Mouse (Mus musculus) stomach, adult 2 months (tissue): ENCODE measurements around the gene Olfr1087. TPM values are rescaled to one million over a fixed set of nuclear protein-coding genes. Genes with fewer than 3 reads are reported as not detected.

Experiments
- polyA plus RNA-seq: library from polyadenylated mRNA; depleted of rRNA; stranded (reverse); fragments of >200 nt; gene quantifications from 2 replicates; pipeline ENCODE4 v1.2.3, GENCODE M21; 2012; rRNA removed

Olfr1087 gene
- polyA plus RNA-seq = not detected in 2 replicates

DNA sequence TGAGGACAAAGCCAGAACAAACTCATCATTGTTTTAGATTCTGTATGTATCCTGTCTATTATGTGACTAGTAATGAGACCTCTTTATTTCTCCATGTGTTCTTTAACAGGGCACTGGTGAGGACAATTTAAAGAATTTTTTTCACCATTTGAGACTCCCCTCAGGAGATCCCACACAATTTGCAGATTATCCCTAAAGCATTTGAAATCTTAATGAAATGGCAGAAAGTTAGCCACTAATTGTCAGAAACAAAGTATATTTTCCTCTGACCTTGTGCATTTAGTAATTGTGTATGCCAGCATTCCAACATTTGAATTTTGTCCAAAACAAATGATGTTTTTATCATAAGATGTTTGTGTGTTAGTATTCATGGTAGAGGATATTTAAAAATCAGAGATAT is at the start of gene Olfr1087:
TSS of gene Olfr1087 (minus strand) at position 101 of the 400 bp plus-strand sequence.

DNA sequence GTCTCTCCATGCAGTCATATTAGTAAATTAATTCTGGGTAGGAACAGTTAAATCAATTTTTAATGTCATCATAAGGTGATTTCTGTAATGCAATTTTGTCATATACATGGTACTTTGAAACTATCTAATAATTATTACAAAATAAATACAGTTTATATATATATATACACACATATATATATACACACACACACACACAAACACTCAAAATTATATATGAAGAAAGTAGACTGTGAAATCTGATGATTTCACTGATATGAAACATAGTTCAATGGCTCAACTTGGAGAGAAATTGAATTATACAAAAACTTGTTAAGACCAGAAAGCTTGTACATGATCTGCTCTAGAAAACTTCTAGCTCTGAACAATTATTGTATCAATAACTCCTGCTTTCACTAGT is 35.4 kb upstream of the Olfr1087 start, which contains the start of gene Olfr1089:
TSS of gene Olfr1089 (minus strand) at position 101 of the 400 bp plus-strand sequence.

DNA sequence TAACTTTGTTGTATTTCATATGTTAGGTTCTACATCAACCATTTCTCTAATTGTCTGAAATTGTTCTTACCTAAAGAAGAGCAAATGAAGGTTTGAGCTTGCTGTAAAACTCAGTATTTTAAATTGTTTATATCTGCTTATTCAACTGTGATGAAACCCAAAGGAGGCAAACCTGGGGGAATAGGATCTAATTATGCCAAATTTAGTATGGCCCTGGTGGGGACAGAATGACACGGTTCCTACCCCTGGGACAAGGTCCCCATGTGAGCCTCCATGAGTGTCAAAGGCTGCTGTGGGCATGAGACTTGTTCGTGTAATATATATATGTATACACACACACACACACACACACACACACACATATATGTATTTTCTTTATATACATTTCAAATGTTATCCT is 18.2 kb downstream of the Olfr1087 start, which contains the start of gene Olfr1086:
TSS of gene Olfr1086 (minus strand) at position 101 of the 400 bp plus-strand sequence.

DNA sequence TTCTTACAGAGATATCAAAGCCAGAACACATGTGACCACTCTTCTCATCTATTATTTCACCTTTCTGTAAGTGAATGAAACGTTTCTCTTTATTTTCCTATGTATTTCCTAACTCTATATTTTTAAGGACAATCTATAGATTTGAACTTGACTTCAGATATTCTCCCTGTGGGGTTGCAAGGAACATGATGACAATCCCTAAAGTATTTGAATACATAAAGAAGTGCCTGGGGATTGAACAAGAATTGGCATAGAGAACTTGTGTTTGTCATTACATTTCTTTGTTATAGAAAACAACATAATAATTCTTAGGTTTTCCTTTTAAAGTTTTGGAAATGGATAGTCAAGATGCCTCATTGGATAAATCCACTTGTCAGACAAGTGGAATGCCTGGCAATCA is 36.3 kb downstream of the Olfr1087 start, which contains the start of gene Olfr1085:
TSS of gene Olfr1085 (minus strand) at position 101 of the 400 bp plus-strand sequence.

DNA sequence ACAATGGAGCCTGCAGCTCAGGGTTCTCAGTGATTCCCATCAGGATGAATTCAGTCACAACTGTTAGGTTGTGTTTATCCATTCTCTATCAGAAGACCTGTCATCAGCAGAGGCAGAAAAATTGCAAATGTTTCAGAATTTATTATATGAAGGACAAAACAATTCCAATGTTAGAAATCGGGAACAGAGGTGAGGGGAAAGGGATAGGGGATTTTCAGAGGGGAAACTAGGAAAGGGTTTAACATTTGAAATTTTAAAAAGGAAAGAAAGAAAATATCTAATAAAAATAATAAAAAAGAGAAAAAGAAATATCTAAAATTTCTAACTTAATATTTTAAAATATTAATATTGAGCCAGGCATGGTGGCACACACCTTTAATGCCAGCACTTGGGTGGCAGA is 58.6 kb downstream of the Olfr1087 start, which contains the start of gene Olfr1084:
TSS of gene Olfr1084 (minus strand) at position 101 of the 400 bp plus-strand sequence.

Other genes starting within 250 kb of the Olfr1087 start
- not detected in 2 replicates for gene Olfr1065, start 247.8 kb downstream of the Olfr1087 start, polyA plus RNA-seq
- gene Olfr1066, start 242.1 kb downstream of the Olfr1087 start, polyA plus RNA-seq = not detected in 2 replicates
- gene Olfr228, start 211.0 kb downstream of the Olfr1087 start, polyA plus RNA-seq = not detected in 2 replicates
- not detected in 2 replicates for gene Olfr1076, start 189.9 kb downstream of the Olfr1087 start, polyA plus RNA-seq
- not detected in 2 replicates for gene Olfr1079, start 155.9 kb downstream of the Olfr1087 start, polyA plus RNA-seq
- not detected in 2 replicates for gene Olfr1080, start 140.2 kb downstream of the Olfr1087 start, polyA plus RNA-seq
- not detected in 2 replicates for gene Olfr1082, start 99.4 kb downstream of the Olfr1087 start, polyA plus RNA-seq
- not detected in 2 replicates for gene Olfr1084, start 58.7 kb downstream of the Olfr1087 start, polyA plus RNA-seq
- not detected in 2 replicates for gene Olfr1085, start 36.4 kb downstream of the Olfr1087 start, polyA plus RNA-seq
- gene Olfr1086, start 18.3 kb downstream of the Olfr1087 start, polyA plus RNA-seq = not detected in 2 replicates
- gene Olfr1089, start 35.3 kb upstream of the Olfr1087 start, polyA plus RNA-seq = not detected in 2 replicates
- not detected in 2 replicates for gene Olfr1090, start 60.6 kb upstream of the Olfr1087 start, polyA plus RNA-seq
- not detected in 2 replicates for gene Olfr1093, start 84.1 kb upstream of the Olfr1087 start, polyA plus RNA-seq
- gene Olfr141, start 111.6 kb upstream of the Olfr1087 start, polyA plus RNA-seq = not detected in 2 replicates
- gene Olfr1094, start 126.3 kb upstream of the Olfr1087 start, polyA plus RNA-seq = not detected in 2 replicates
- not detected in 2 replicates for gene Olfr1095, start 153.3 kb upstream of the Olfr1087 start, polyA plus RNA-seq
- gene Gm13723, start 176.4 kb upstream of the Olfr1087 start, polyA plus RNA-seq = not detected in 2 replicates
- gene Olfr1097, start 193.8 kb upstream of the Olfr1087 start, polyA plus RNA-seq = not detected in 2 replicates
- not detected in 2 replicates for gene Olfr1098, start 226.2 kb upstream of the Olfr1087 start, polyA plus RNA-seq